In the genomic region with DNA sequence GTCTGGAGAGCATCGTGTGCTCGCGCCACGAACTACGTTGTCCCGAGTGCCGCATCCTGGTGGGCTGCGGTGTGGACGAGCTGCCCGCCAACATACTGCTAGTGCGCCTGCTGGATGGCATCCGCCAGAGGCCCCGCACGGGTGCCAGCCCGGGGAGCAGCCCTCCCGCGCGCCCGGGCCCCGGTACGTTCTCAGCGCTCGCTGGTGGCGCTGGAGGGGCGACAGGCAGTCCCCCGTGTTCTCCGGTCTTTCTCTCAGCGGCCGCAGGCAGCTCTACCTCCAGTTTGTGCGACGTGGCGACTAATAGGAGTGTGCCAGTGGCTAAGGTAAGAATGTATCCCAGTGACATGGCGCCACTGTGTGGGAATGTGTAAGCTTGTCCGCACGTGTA, we compare ENCODE assay signal across 8 mouse cellular contexts. TPM values are rescaled to one million over a fixed set of nuclear protein-coding genes. Genes with fewer than 3 reads are reported as not detected.
DNase-seq lines count a peak whose midpoint lies in the region; ATAC-seq lines count a peak whose summit lies in the region.
"Had no signal": no experiment of that assay in that cellular context is flagged by ENCODE, and none has a peak within 500 bp of the region (broad histone marks: within the 10 kb centered on the region; RNA-seq: fewer than 3 reads in every experiment).

No protein-coding gene starts in this region.

- DNase-seq in liver: no peak
- peak; percentile 30 for DNase-seq in embryonic facial prominence, embryonic 11.5 days (ENCODE audit: low spot score)
- DNase-seq in neural tube, embryonic 11.5 days (ENCODE audit: low spot score): no peak
- no peak for DNase-seq in adipocyte (ENCODE audit: low spot score)

- H3K4me3 ChIP-seq in liver, embryonic 12.5 days: peak overlapping the region; percentile 44
- H3K4me3 ChIP-seq in embryonic facial prominence, embryonic 11.5 days (ENCODE audit: low read depth, low read length): peak overlapping the region; percentile 56
- H3K4me3 ChIP-seq in heart, embryonic 16.5 days (ENCODE audit: low read length): peak overlapping the region; percentile 63
- peak overlapping the region; percentile 63 for H3K4me3 ChIP-seq in limb, embryonic 12.5 days (replicated peaks)
- H3K4me3 ChIP-seq in neural tube, embryonic 11.5 days (ENCODE audit: low read depth, low read length): peak overlapping the region; percentile 66

- H3K27ac ChIP-seq in liver, embryonic 12.5 days: no peak overlapping the region
- H3K27ac ChIP-seq in embryonic facial prominence, embryonic 11.5 days (replicated peaks; ENCODE audit: low read depth, low read length): no peak overlapping the region
- no peak overlapping the region for H3K27ac ChIP-seq in heart, embryonic 16.5 days (ENCODE audit: low read length)
- H3K27ac ChIP-seq in limb, embryonic 12.5 days: no peak overlapping the region
- no peak overlapping the region for H3K27ac ChIP-seq in neural tube, embryonic 11.5 days (ENCODE audit: low read depth, low read length)
- H3K27ac ChIP-seq: liver, embryonic 14.5 days had no signal

- no peaks in the 10 kb centered on the region for H3K36me3 ChIP-seq in liver, embryonic 12.5 days
- no peaks in the 10 kb centered on the region for H3K36me3 ChIP-seq in embryonic facial prominence, embryonic 11.5 days (replicated peaks; ENCODE audit: control insufficient read depth, insufficient read depth, low read depth, low read length)
- no peaks in the 10 kb centered on the region for H3K36me3 ChIP-seq in heart, embryonic 16.5 days (ENCODE audit: control insufficient read depth, insufficient read depth)
- H3K36me3 ChIP-seq in limb, embryonic 12.5 days: no peaks in the 10 kb centered on the region
- H3K36me3 ChIP-seq in neural tube, embryonic 11.5 days (ENCODE audit: control insufficient read depth, insufficient read depth, low read length): no peaks in the 10 kb centered on the region

- peaks cover 53% of the 10 kb centered on the region for H3K27me3 ChIP-seq in liver, embryonic 12.5 days (replicated peaks)
- peaks cover 21% of the 10 kb centered on the region for H3K27me3 ChIP-seq in embryonic facial prominence, embryonic 11.5 days (ENCODE audit: control insufficient read depth, insufficient read depth, low read length)
- peaks cover 61% of the 10 kb centered on the region for H3K27me3 ChIP-seq in heart, embryonic 16.5 days (ENCODE audit: control insufficient read depth, insufficient read depth, low read length)
- peaks cover 50% of the 10 kb centered on the region for H3K27me3 ChIP-seq in limb, embryonic 12.5 days
- H3K27me3 ChIP-seq in neural tube, embryonic 11.5 days (ENCODE audit: control insufficient read depth, insufficient read depth, low read length): peaks cover 22% of the 10 kb centered on the region

- H3K9ac ChIP-seq in liver, embryonic 12.5 days: no peak overlapping the region
- peak overlapping the region; percentile 50 for H3K9ac ChIP-seq in embryonic facial prominence, embryonic 11.5 days (replicated peaks; ENCODE audit: low read length)
- H3K9ac ChIP-seq in heart, embryonic 16.5 days (ENCODE audit: low read length): peak overlapping the region; percentile 49
- peak overlapping the region; percentile 61; the same call in 1 of the 2 replicates for H3K9ac ChIP-seq in limb, embryonic 12.5 days (replicated peaks)
- peak overlapping the region; percentile 54 for H3K9ac ChIP-seq in neural tube, embryonic 11.5 days (ENCODE audit: low read length)
- H3K9ac ChIP-seq: liver, embryonic 14.5 days had no signal

- peak overlapping the region; percentile 68 for H3K4me2 ChIP-seq in liver, embryonic 12.5 days
- H3K4me2 ChIP-seq in embryonic facial prominence, embryonic 11.5 days (ENCODE audit: low read depth, low read length): peak overlapping the region; percentile 100
- H3K4me2 ChIP-seq in heart, embryonic 16.5 days (ENCODE audit: low read depth, low read length): peak overlapping the region; percentile 99
- peak overlapping the region; percentile 100 for H3K4me2 ChIP-seq in limb, embryonic 12.5 days
- peak overlapping the region; percentile 100 for H3K4me2 ChIP-seq in neural tube, embryonic 11.5 days (ENCODE audit: low read depth)

- WGBS in liver, embryonic 12.5 days (ENCODE audit: insufficient replicate concordance): 2% methylated on average over 35 of the region's 35 CpGs
- WGBS in embryonic facial prominence, embryonic 11.5 days: under 1% methylated on average over 35 of the region's 35 CpGs
- WGBS in heart, embryonic 16.5 days: 2% methylated on average over 35 of the region's 35 CpGs
- WGBS in limb, embryonic 12.5 days: under 1% methylated on average over 35 of the region's 35 CpGs
- 1% methylated on average over 35 of the region's 35 CpGs for WGBS in neural tube, embryonic 11.5 days

- 0 out of 2 replicates have a peak, but pooled peaks cover 5% of the 10 kb centered on the region for H3K4me1 ChIP-seq in liver, embryonic 12.5 days
- peaks cover 3% of the 10 kb centered on the region; the same call in 1 of the 2 replicates for H3K4me1 ChIP-seq in embryonic facial prominence, embryonic 11.5 days (ENCODE audit: control insufficient read depth, insufficient read depth, low read length)
- peaks cover 13% of the 10 kb centered on the region for H3K4me1 ChIP-seq in heart, embryonic 16.5 days (ENCODE audit: control insufficient read depth, insufficient read depth, low read length)
- H3K4me1 ChIP-seq in limb, embryonic 12.5 days (replicated peaks): peaks cover 11% of the 10 kb centered on the region
- H3K4me1 ChIP-seq in neural tube, embryonic 11.5 days (ENCODE audit: control insufficient read depth, insufficient read depth, low read length): peaks cover 4% of the 10 kb centered on the region; the same call in 1 of the 2 replicates

- ATAC-seq in liver, embryonic 12.5 days: no peak
- ATAC-seq in embryonic facial prominence, embryonic 11.5 days (replicated peaks; ENCODE audit: insufficient number of reproducible peaks, low FRiP score, low TSS enrichment, low read depth): no peak
- ATAC-seq in heart, embryonic 16.5 days (replicated peaks; ENCODE audit: extremely low read depth, insufficient read depth, low FRiP score): no peak
- peak; percentile 20; the same call in 1 of the 2 replicates for ATAC-seq in limb, embryonic 12.5 days (ENCODE audit: insufficient number of reproducible peaks, insufficient read depth, low FRiP score, low TSS enrichment, low read depth)
- ATAC-seq in neural tube, embryonic 11.5 days (ENCODE audit: insufficient read depth, low FRiP score, low TSS enrichment): 0 out of 2 replicates have a peak, but pooled peaks have one; percentile 5

- no peaks in the 10 kb centered on the region for H3K9me3 ChIP-seq in liver, embryonic 12.5 days (replicated peaks)
- H3K9me3 ChIP-seq in embryonic facial prominence, embryonic 11.5 days (replicated peaks; ENCODE audit: control insufficient read depth, low read length): no peaks in the 10 kb centered on the region
- H3K9me3 ChIP-seq in heart, embryonic 16.5 days (replicated peaks; ENCODE audit: control insufficient read depth, low read length): no peaks in the 10 kb centered on the region
- no peaks in the 10 kb centered on the region for H3K9me3 ChIP-seq in limb, embryonic 12.5 days
- no peaks in the 10 kb centered on the region for H3K9me3 ChIP-seq in neural tube, embryonic 11.5 days (ENCODE audit: control insufficient read depth, low read length)

RNA-seq across cellular contexts. Expression of gene Sh3rf3, which starts 0.6 kb away (rescaled TPM):
- not detected in 2 replicates for polyA plus RNA-seq in liver, embryonic 12.5 days (2016; fragmentation: Nextera tagmentation; extraction: Ambion mirVana)
- polyA plus RNA-seq in embryonic facial prominence, embryonic 11.5 days (2014; fragmentation: Nextera tagmentation; extraction: Ambion mirVana): 0.98 and 1.2 TPM in 2 replicates
- polyA plus RNA-seq in heart, embryonic 16.5 days (2015; fragmentation: Nextera tagmentation; extraction: Ambion mirVana): 0.32 and 0.95 TPM in 2 replicates
- polyA plus RNA-seq in limb, embryonic 12.5 days (2016; fragmentation: Nextera tagmentation; extraction: Ambion mirVana): 0.47 and 0.92 TPM in 2 replicates
- polyA plus RNA-seq in neural tube, embryonic 11.5 days (2014; fragmentation: Nextera tagmentation; extraction: Ambion mirVana): 2.7 and 4.1 TPM in 2 replicates
- polyA plus RNA-seq: liver, embryonic 14.5 days had no signal

Comparison
In these comparisons a context has a peak if more than half of its experiments do, and no peak if none do; other contexts are left out.
1. ATAC-seq: peak in limb, embryonic 12.5 days (single experiment) and neural tube, embryonic 11.5 days (single experiment); none in liver, embryonic 12.5 days (single experiment), embryonic facial prominence, embryonic 11.5 days (single experiment) and heart, embryonic 16.5 days (single experiment).
2. Peak in every context shown above with its lines, with median percentiles within 50 percentile points of each other: H3K4me2 ChIP-seq and H3K4me3 ChIP-seq.